Mouse (Mus musculus): ENCODE data around the gene 4930469K13Rik. TPM values are rescaled to one million over a fixed set of nuclear protein-coding genes. Genes with fewer than 3 reads are reported as not detected.

The 4930469K13Rik gene
- polyA plus RNA-seq, 1 experiment from 2014 or later, result not detected

GRCm38 (mm10) chr11:33925778-33926177 lies 172.6 kb downstream of the 4930469K13Rik start:
- no peaks in the 10 kb centered on the region for H3K27me3 ChIP-seq
- H3K4me3 ChIP-seq (replicated peaks), result no peak overlapping the region
- no peaks in the 10 kb centered on the region for H3K9me3 ChIP-seq
- no peak overlapping the region for H3K9ac ChIP-seq (replicated peaks)
- H3K4me2 ChIP-seq (replicated peaks), result no peak overlapping the region
- no peaks in the 10 kb centered on the region for H3K36me3 ChIP-seq
- peaks cover 24% of the 10 kb centered on the region for H3K4me1 ChIP-seq (replicated peaks)
- WGBS, result 74% methylated on average over 8 of the region's 8 CpGs
- H3K27ac ChIP-seq, result no peak overlapping the region
- no peak for ATAC-seq

Other genes with a start within 250 kb of the 4930469K13Rik start
- gene Kcnmb1, start 135.5 kb downstream of the 4930469K13Rik start, polyA plus RNA-seq (2015; fragmentation: Nextera tagmentation; extraction: Ambion mirVana), result 0.19 TPM in 2 replicates
- gene Kcnip1, start 105.4 kb downstream of the 4930469K13Rik start, polyA plus RNA-seq (2015; fragmentation: Nextera tagmentation; extraction: Ambion mirVana), result 41.6 and 45.9 TPM in 2 replicates
- gene Lcp2, start 51.6 kb downstream of the 4930469K13Rik start, polyA plus RNA-seq (2015; fragmentation: Nextera tagmentation; extraction: Ambion mirVana), result 1.2 and 1.5 TPM in 2 replicates
- not detected in 2 replicates for gene Foxi1, start 109.5 kb upstream of the 4930469K13Rik start, polyA plus RNA-seq (2015; fragmentation: Nextera tagmentation; extraction: Ambion mirVana)
- 3.2 and 3.4 TPM in 2 replicates for gene Fam196b, start 216.3 kb upstream of the 4930469K13Rik start, polyA plus RNA-seq (2015; fragmentation: Nextera tagmentation; extraction: Ambion mirVana)